In genomic region chr5:9327528-9327927, GRCm38 (mm10) we compare ENCODE assay signal across 15 mouse cellular contexts.
"Had no signal": no experiment of that assay in that cellular context is flagged by ENCODE, and none has a peak within 500 bp of the region (broad histone marks: within the 10 kb centered on the region; RNA-seq: fewer than 3 reads in every experiment).

No protein-coding gene starts in this region.

- DNase-seq: retina, postnatal 1 day; right cerebral cortex, adult 18-20 months; right cerebral cortex, postnatal 14 days; right cerebral cortex, postnatal 25 days; right cerebral cortex, postnatal 4 days; spleen, adult 18-20 months; thymus, adult 18-20 months; thymus, adult 2 months; thymus, postnatal 14 days; thymus, postnatal 25 days; thymus, postnatal 36 days; thymus, postnatal 4 days had no signal

- H3K4me1 ChIP-seq: neural tube, embryonic 12.5 days; stomach, embryonic 15.5 days had no signal

- H3K27ac ChIP-seq: neural tube, embryonic 12.5 days; stomach, embryonic 15.5 days; stomach, postnatal 0 days had no signal

- H3K36me3 ChIP-seq: neural tube, embryonic 12.5 days; stomach, embryonic 15.5 days had no signal

- H3K9ac ChIP-seq: neural tube, embryonic 12.5 days; stomach, embryonic 15.5 days had no signal

- H3K27me3 ChIP-seq: neural tube, embryonic 12.5 days; stomach, embryonic 15.5 days had no signal

- H3K4me2 ChIP-seq: neural tube, embryonic 12.5 days; stomach, embryonic 15.5 days had no signal

- H3K9me3 ChIP-seq: neural tube, embryonic 12.5 days; stomach, embryonic 15.5 days had no signal

- H3K4me3 ChIP-seq: neural tube, embryonic 12.5 days; stomach, embryonic 15.5 days had no signal
